Mouse (Mus musculus) testis, adult 2 months (tissue): ENCODE results near the gene Cd200. TPM values are rescaled to one million over a fixed set of nuclear protein-coding genes. Genes with fewer than 3 reads are reported as not detected.
"Not testable (repeated sequence)": the region's sequence is repeated elsewhere in the genome, so short reads cannot be mapped to it uniquely, and the experiment has no call there.

Experiments used
- H3K27ac ChIP-seq: fragments of 200-500 bp; 2 replicates; pipeline ENCODE4 v1.5.1; 2012; ENCODE audit warnings: low read depth, low read length; ENCODE audit not compliant: control insufficient read depth, insufficient read depth
- H3K27me3 ChIP-seq: fragments of 200-500 bp; 2 replicates; pipeline ENCODE4 v1.6.1; 2012; ENCODE audit warnings: mild to moderate bottlenecking, low read length, moderate library complexity; ENCODE audit not compliant: control insufficient read depth, insufficient read depth
- H3K36me3 ChIP-seq: fragments of 200-500 bp; 2 replicates; pipeline ENCODE4 v1.6.1; 2012; ENCODE audit warnings: mild to moderate bottlenecking, low read length; ENCODE audit not compliant: control insufficient read depth, insufficient read depth
- H3K4me1 ChIP-seq: fragments of 200-500 bp; 2 replicates; pipeline ENCODE4 v1.6.1; 2012; ENCODE audit warnings: low read length; ENCODE audit not compliant: control insufficient read depth, insufficient read depth
- H3K4me3 ChIP-seq: fragments of 200-500 bp; 2 replicates; pipeline ENCODE4 v1.5.1; 2012; ENCODE audit warnings: low read depth, mild to moderate bottlenecking, low read length, moderate library complexity, mixed read lengths; ENCODE audit not compliant: control insufficient read depth
- CTCF ChIP-seq: fragments of 200-500 bp; IDR thresholded peaks from 2 replicates; pipeline ENCODE4 v1.5.1; 2012; ENCODE audit warnings: low read depth, mild to moderate bottlenecking, inconsistent platforms, low read length, moderate library complexity; ENCODE audit not compliant: control insufficient read depth, insufficient read depth, insufficient replicate concordance
- POLR2A ChIP-seq: fragments of 200-500 bp; IDR thresholded peaks from 2 replicates; pipeline ENCODE4 v1.6.1; 2012; ENCODE audit warnings: low read depth, mild to moderate bottlenecking, inconsistent platforms, low read length, moderate library complexity; ENCODE audit not compliant: control insufficient read depth
- polyA plus RNA-seq: library from polyadenylated mRNA; depleted of rRNA; stranded (reverse); fragments of >200 nt; gene quantifications from 2 replicates; pipeline ENCODE4 v1.2.3, GENCODE M21; 2012

Gene Cd200
- polyA plus RNA-seq, 1 experiment = 16.2 TPM

DNA sequence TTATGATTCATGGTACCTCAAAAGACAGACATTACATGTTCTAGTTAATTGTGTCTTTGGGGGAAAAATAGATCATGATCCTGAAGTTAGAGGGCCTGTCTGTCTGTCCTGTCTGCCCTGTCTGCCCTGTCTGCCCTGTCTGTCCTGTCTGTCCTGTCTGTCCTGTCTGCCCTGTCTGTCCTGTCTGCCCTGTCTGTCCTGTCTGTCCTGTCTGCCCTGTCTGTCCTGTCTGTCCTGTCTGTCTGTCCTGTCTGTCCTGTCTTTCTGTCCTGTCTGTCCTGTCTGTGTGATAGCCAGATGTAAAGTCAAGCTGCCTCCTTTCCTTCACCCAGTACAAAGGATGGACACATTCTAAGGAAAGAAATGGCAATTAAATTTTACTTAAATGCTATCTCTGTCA is 56.0 kb downstream of the Cd200 start:
- Histone ChIP-seq H3K36me3 (no peaks in the 10 kb centered on the region), H3K27me3 (no peaks in the 10 kb centered on the region), H3K4me1 (no peaks in the 10 kb centered on the region), H3K27ac (no peak overlapping the region), H3K4me3 (no peak overlapping the region)
- TF ChIP-seq CTCF = no peak
- no peak for TF ChIP-seq POLR2A

DNA sequence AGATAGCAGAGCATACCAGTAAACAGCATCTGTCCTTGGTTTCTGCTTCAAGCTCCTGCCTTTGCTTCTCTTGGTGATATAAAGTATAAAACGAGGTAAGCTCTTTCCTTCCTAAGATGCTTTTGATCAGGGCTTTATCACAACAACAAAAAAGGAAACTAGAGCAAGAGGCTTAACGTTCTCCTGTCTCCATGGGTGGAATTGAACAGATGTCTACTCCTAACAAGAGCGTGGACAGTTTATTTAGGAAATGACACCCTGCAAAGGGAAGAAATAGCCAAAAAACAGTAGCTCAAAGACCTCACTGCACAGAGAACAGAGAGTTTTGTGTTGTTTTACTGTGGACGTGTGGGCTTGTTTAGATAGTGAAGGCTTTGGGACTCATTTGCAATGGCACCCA is 58.1 kb downstream of the Cd200 start:
- TF ChIP-seq CTCF (no peak), POLR2A (no peak)
- H3K4me3 ChIP-seq = no peak overlapping the region
- H3K27ac ChIP-seq = no peak overlapping the region
- no peaks in the 10 kb centered on the region for H3K4me1 ChIP-seq
- H3K27me3 ChIP-seq = no peaks in the 10 kb centered on the region
- no peaks in the 10 kb centered on the region for H3K36me3 ChIP-seq

DNA sequence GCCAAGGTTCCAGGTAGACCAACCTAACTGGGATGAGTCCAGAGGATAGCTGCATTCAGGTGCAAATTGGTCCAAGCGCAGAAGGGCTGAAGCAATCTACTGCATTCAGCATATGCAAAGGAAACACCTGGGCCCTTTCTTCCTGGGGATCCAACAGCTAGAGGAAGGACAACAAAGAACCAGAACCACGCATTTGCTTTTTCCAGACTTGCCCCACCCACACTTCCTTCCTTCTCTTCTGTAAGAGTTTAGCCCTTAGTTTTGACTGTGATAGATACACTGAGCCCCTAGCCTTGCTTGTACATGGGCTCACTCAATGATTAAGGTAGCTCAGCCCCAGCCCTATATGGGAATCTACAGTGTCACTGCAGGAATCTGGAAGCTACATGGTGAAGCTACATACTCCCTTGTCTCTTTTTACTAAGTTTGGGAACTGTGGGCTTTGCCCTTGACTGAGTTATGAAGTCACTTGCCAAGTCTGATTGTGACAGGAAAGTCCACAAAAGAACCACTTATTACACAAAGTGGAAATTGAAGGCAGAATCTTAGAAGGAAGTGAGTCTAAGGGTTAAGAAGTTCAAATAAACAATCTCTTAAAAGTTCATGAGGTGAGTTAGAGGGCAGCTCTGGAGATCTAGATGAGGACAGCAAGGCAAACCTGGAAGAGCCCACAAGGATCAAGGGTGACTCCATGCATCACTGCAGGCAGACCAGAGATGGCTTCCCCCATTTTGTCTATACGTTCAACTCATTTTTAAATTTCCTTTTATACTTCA is 59.1 kb downstream of the Cd200 start:
- Histone ChIP-seq H3K36me3 (no peaks in the 10 kb centered on the region), H3K4me3 (no peak overlapping the region), H3K27ac (no peak overlapping the region), H3K4me1 (no peaks in the 10 kb centered on the region), H3K27me3 (no peaks in the 10 kb centered on the region)
- TF ChIP-seq POLR2A (no peak), CTCF (no peak)

DNA sequence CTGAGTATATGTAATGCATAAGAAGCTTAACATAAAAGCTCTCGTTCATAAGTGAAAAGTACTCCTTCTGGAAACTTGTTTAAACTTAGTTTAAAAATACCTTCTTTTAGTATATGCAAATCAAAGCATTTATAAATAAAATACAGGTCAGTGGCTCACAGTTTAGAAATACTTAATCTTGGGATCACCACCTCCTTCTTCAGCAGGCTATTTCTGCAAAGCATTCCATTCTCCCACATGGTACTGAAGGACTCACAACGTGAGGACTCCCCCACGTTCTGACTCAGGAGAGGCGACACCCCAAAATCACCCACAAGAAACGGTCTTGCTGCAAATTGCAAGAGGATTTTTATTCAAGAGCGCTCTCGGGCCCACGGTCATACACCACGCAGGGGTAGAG is 60.6 kb downstream of the Cd200 start:
- not testable (repeated sequence) for H3K36me3 ChIP-seq, H3K4me1 ChIP-seq, H3K27me3 ChIP-seq, H3K27ac ChIP-seq, H3K4me3 ChIP-seq

DNA sequence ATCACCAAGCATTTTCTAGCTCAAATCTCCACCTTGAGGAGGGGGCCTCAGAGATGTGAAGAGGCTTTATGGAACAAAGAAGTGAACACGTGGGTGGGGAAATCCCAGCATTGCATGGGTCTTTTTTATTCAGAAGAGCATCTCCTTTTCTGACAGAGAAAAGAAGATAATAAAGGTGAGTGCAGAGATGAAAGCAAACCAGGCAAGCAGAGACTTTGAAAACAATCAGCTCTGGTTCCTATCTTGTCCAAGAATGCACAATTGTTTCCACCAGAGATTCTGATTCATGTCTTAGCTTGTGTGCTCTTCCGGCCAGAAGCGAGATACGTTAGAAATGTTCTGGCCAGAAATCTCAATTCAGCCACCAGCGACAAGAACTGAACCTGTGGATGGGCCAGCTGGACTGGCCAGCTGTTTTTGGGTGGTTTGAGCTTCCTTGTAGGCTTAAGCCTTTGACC is 61.9 kb downstream of the Cd200 start:
- Histone ChIP-seq H3K4me3 (no peak overlapping the region), H3K36me3 (no peaks in the 10 kb centered on the region), H3K27ac (no peak overlapping the region), H3K27me3 (no peaks in the 10 kb centered on the region), H3K4me1 (no peaks in the 10 kb centered on the region)
- TF ChIP-seq POLR2A (no peak), CTCF (no peak)

DNA sequence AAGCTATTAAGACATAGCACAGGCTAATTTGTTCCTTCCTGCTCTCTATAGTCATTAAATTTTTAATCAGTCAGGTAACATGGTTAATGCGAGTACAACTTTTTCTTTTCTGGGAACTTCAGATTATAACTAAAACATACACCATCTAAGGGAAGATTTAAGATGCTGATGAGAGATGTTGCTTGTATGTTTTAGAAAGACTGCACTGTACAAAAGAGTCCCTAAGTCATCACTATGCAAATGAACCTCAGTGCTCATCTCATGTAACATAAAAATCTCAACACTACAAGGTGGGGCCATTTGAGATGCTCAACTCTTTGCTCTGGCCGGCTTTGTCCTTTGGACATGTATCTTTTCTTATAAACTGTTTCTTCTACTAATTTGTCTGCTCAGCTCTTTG is 62.5 kb downstream of the Cd200 start:
- Histone ChIP-seq H3K4me1 (no peaks in the 10 kb centered on the region), H3K4me3 (no peak overlapping the region), H3K27me3 (no peaks in the 10 kb centered on the region), H3K36me3 (no peaks in the 10 kb centered on the region), H3K27ac (no peak overlapping the region)
- TF ChIP-seq POLR2A = no peak
- no peak for TF ChIP-seq CTCF

DNA sequence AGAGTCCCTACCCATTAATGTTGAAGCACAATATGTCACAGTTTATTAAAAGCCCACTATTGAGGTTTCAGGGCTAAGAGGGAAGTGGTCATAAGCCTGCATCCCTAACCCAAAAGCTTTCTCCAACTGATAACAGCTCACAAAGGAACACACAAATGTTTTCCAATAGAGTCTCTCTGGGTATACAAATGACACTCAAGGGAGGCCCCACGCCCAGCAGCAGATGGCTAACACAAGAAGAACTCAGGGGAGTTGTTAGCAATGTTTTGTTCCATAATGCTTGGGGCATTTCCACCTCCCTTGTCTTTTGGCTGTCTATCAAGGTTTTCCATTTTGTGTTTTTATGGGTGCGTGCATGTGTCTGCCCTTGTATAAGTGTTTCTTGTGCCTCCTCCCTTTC is 64.0 kb downstream of the Cd200 start:
- Histone ChIP-seq H3K36me3 (no peaks in the 10 kb centered on the region), H3K27me3 (no peaks in the 10 kb centered on the region), H3K4me1 (no peaks in the 10 kb centered on the region), H3K4me3 (no peak overlapping the region), H3K27ac (no peak overlapping the region)
- TF ChIP-seq POLR2A (no peak), CTCF (no peak)

DNA sequence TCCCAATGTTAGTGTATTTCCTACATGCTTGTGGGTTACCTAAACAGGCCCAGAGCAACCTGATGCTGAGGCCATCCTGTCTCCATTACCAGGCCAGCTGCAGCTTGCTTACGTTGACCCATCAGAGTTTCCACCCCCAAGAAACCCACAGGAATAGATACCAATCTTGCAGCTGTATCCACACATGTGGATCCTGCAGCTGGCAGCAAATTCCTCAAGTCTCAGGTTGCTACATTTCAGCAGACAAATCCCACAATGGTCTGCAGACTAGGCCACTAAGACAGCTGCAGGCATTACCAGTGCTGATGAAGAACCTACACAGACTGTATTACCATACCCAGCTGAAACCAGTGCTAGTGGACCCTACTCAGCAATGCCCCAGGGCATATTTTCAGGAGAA is 72.4 kb downstream of the Cd200 start:
- no peak overlapping the region for H3K27ac ChIP-seq
- H3K36me3 ChIP-seq = no peaks in the 10 kb centered on the region
- H3K4me1 ChIP-seq = no peaks in the 10 kb centered on the region
- H3K4me3 ChIP-seq = no peak overlapping the region
- TF ChIP-seq CTCF (no peak), POLR2A (no peak)
- no peaks in the 10 kb centered on the region for H3K27me3 ChIP-seq
